Mouse (Mus musculus): ENCODE results near the gene Slc7a5.
A peak's percentile ranks its signal among the peaks of the same experiment; 100 is the strongest.

The Slc7a5 gene

GRCm38 (mm10) chr8:121907587-121908248 is at the start of gene Slc7a5:
TSS of gene Slc7a5 (minus strand) at chr8:121907694.
- DNase-seq = peak; percentile 98

- DNase-seq = no peak
Measured at GRCm38 (mm10) chr8:121955825-121956500, 48.5 kb upstream of the Slc7a5 start.

- DNase-seq = no peak
Measured at GRCm38 (mm10) chr8:121954981-121955555, 47.6 kb upstream of the Slc7a5 start.

- no peak for DNase-seq
Measured at GRCm38 (mm10) chr8:121953821-121954545, 46.5 kb upstream of the Slc7a5 start.

- DNase-seq = no peak
Measured at GRCm38 (mm10) chr8:121952800-121953199, 45.3 kb upstream of the Slc7a5 start.

GRCm38 (mm10) chr8:121952122-121952521 is 44.6 kb upstream of the Slc7a5 start:
- no peak for DNase-seq

GRCm38 (mm10) chr8:121951656-121952009 is 44.1 kb upstream of the Slc7a5 start:
- no peak for DNase-seq

- DNase-seq = peak; percentile 73 to 83
Measured at GRCm38 (mm10) chr8:121950749-121951655, 43.5 kb upstream of the Slc7a5 start.

GRCm38 (mm10) chr8:121949941-121950748 is 42.7 kb upstream of the Slc7a5 start:
- peak; percentile 99 for DNase-seq

GRCm38 (mm10) chr8:121949222-121949800 is 41.8 kb upstream of the Slc7a5 start, which contains the start of gene Banp:
TSS of gene Banp (plus strand) at chr8:121949750.
- no peak for DNase-seq

- peak in 1 of 2 experiments; percentile 11 for DNase-seq
Measured at GRCm38 (mm10) chr8:121948321-121949145, 41.0 kb upstream of the Slc7a5 start.

- DNase-seq = peak; percentile 95
Measured at GRCm38 (mm10) chr8:121947753-121948141, 40.3 kb upstream of the Slc7a5 start.

- no peak for DNase-seq
Measured at GRCm38 (mm10) chr8:121947047-121947752, 39.7 kb upstream of the Slc7a5 start.

GRCm38 (mm10) chr8:121946351-121946750 is 38.9 kb upstream of the Slc7a5 start:
- DNase-seq = no peak

- no peak for DNase-seq
Measured at GRCm38 (mm10) chr8:121944831-121945230, 37.3 kb upstream of the Slc7a5 start, which contains the start of gene Car5a. TSS of gene Car5a (minus strand) at chr8:121944904.

- no peak for DNase-seq
Measured at GRCm38 (mm10) chr8:121943716-121944115, 36.2 kb upstream of the Slc7a5 start.

GRCm38 (mm10) chr8:121943057-121943540 is 35.6 kb upstream of the Slc7a5 start:
- no peak for DNase-seq

GRCm38 (mm10) chr8:121938732-121939131 is 31.2 kb upstream of the Slc7a5 start:
- DNase-seq = no peak

GRCm38 (mm10) chr8:121936391-121936790 is 28.9 kb upstream of the Slc7a5 start:
- peak; percentile 63 to 83 for DNase-seq
